Comparison of ENCODE assay signal across 1 mouse cellular context in the genomic region with DNA sequence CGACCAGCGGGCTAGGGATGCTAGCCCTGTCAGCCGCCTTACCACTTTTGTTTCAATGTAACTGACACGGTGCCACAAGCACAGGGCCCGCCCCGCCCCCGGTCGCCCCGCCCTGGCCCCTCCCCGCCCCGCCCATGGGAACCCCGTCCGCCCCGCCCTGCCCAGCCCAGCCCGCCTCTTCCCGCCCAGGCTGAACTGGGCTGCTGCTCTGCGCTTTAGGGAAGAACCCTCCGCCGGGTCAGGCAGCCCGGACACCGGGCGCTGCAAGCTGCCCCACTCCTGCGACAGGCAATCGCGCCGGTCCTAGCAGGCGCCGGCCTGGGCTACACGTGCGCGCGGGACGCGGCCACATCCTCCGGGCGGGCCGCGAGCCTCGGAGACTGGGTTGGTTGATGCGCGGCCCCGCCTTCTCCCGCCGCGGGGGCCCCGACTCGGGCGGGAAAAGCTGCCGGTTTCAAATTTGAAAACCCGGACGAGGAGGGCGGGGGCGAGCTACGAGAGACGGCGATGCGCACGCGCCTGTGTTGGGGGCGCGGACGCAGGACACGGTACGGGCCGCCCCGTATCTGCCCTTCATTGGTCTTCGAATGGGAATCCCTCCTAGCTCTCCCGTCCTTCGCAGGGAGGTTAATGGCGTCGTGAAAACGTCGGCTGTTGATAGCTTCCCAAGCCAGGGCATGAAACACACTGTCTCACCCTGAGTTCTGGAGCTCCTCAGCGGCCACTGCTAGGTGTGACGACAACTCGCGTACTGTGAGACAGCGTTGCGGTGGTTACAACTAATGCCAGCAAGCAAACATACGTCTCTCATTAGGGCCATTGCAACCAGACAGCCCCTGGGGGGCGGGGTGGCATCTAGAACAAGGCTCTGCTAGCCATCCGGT.
TF ChIP-seq lines count a peak whose summit lies in the region.

Gene Mxd3, minus strand, starts transcription at position 141 of the 884 bp plus-strand sequence.

TF ChIP-seq in CH12.LX, 34 proteins besides CTCF, POLR2A, EP300 and RAD21 (continued from another document):
- no peak for TF ChIP-seq USF1 (IDR thresholded peaks at IDR 0.05; ENCODE audit: low read depth, low read length)
- TF ChIP-seq MAFK (IDR thresholded peaks at IDR 0.05; ENCODE audit: insufficient replicate concordance, low read length): no peak
- no peak for TF ChIP-seq GABPA (IDR thresholded peaks at IDR 0.05; ENCODE audit: insufficient replicate concordance, low read depth, low read length)
- TF ChIP-seq SMC3 (IDR thresholded peaks at IDR 0.05; ENCODE audit: low read depth, low read length): peak; percentile 41
- TF ChIP-seq MAZ (IDR thresholded peaks at IDR 0.05; ENCODE audit: low read depth, low read length): peak; percentile 95
- no peak for TF ChIP-seq RCOR1 (conservative IDR thresholded peaks at IDR 0.05; ENCODE audit: low read depth, low read length)
- peak; percentile 26 for TF ChIP-seq TCF12 (IDR thresholded peaks at IDR 0.05; ENCODE audit: low read depth, low read length)
- peak; percentile 70; the same call in 1 of the 2 replicates for TF ChIP-seq POLR2AphosphoS2 (IDR thresholded peaks at IDR 0.05; ENCODE audit: low read depth, low read length)
- peak; percentile 81 for TF ChIP-seq BHLHE40 (IDR thresholded peaks at IDR 0.05; ENCODE audit: low read depth, low read length)
- peak; percentile 44 for TF ChIP-seq ETS1 (conservative IDR thresholded peaks at IDR 0.05; ENCODE audit: low read depth, low read length)
- TF ChIP-seq CHD1 (IDR thresholded peaks at IDR 0.05; ENCODE audit: low read depth, low read length): 0 out of 2 replicates have a peak, but pooled peaks have one; percentile 16
- TF ChIP-seq SIN3A (IDR thresholded peaks at IDR 0.05; ENCODE audit: low read length): peak; percentile 85
- peak; percentile 46 for TF ChIP-seq HCFC1 (IDR thresholded peaks at IDR 0.05; ENCODE audit: low read depth, low read length)
- 0 out of 2 replicates have a peak, but pooled peaks have one; percentile 23 for TF ChIP-seq JUND (conservative IDR thresholded peaks at IDR 0.05; ENCODE audit: low read depth, low read length)
- TF ChIP-seq NELFE (IDR thresholded peaks at IDR 0.05; ENCODE audit: low read depth, low read length): peak; percentile 66
- no peak for TF ChIP-seq ZNF384 (IDR thresholded peaks at IDR 0.05; ENCODE audit: low read depth, low read length)
- peak; percentile 35; the same call in 1 of the 2 replicates for TF ChIP-seq UBTF (IDR thresholded peaks at IDR 0.05; ENCODE audit: low read depth, low read length)
- TF ChIP-seq CHD2 (IDR thresholded peaks at IDR 0.05; ENCODE audit: low read length): peak; percentile 78
- TF ChIP-seq JUN (IDR thresholded peaks at IDR 0.05; ENCODE audit: insufficient read depth, low read depth, low read length): no peak
- TF ChIP-seq MEF2A (IDR thresholded peaks at IDR 0.05; ENCODE audit: borderline replicate concordance, low read depth, low read length): peak; percentile 64
- no peak for TF ChIP-seq PAX5 (IDR thresholded peaks at IDR 0.05; ENCODE audit: low read length)
- TF ChIP-seq E2F4 (IDR thresholded peaks at IDR 0.05; ENCODE audit: insufficient replicate concordance, low read depth, low read length): peak; percentile 89; the same call in 1 of the 2 replicates
- no peak for TF ChIP-seq ZKSCAN1 (IDR thresholded peaks at IDR 0.05; ENCODE audit: borderline replicate concordance, low read depth, low read length)
- TF ChIP-seq IRF4 (IDR thresholded peaks at IDR 0.05; ENCODE audit: low read depth, low read length): peak; percentile 68
- TF ChIP-seq TBP (conservative IDR thresholded peaks at IDR 0.05; ENCODE audit: low read depth, low read length): no peak
- TF ChIP-seq MYC (IDR thresholded peaks at IDR 0.05; ENCODE audit: low read depth, low read length): 0 out of 2 replicates have a peak, but pooled peaks have one; percentile 13
